Mouse (Mus musculus) ES-E14 (cell line): ENCODE data around the gene Nr2c1. TPM values are rescaled to one million over a fixed set of nuclear protein-coding genes. Genes with fewer than 3 reads are reported as not detected.

ENCODE experiments used
- DNase-seq: peaks from one replicate; pipeline ENCODE4 v3.0.0-alpha.2; 2013; ENCODE audit warnings: low read depth, low spot score
- H3K27ac ChIP-seq: 2 replicates; pipeline ENCODE4 v1.5.1; 2012; ENCODE audit warnings: low read depth, mild to moderate bottlenecking, low read length, moderate library complexity, mixed read lengths; ENCODE audit not compliant: poor library complexity, insufficient read depth, severe bottlenecking
- H3K36me3 ChIP-seq: 2 replicates; pipeline ENCODE4 v1.6.1; 2012; ENCODE audit warnings: mild to moderate bottlenecking, low read length, moderate library complexity, mixed read lengths; ENCODE audit not compliant: control insufficient read depth, poor library complexity, insufficient read depth, severe bottlenecking
- H3K4me1 ChIP-seq, 2 experiments: fragments of 150-350 bp in 1 of 2; sonication (generic) in 1 of 2; 2 replicates each; pipeline ENCODE4 v1.6.1; 2012; ENCODE audit warnings: low read length in 2 of 2, mild to moderate bottlenecking in 1 of 2, mixed read lengths in 1 of 2; ENCODE audit not compliant: control insufficient read depth in 2 of 2, insufficient read depth in 2 of 2, poor library complexity in 1 of 2
- H3K4me3 ChIP-seq, 2 experiments: fragments of 150-350 bp in 1 of 2; sonication (generic) in 1 of 2; 2 replicates each; pipeline ENCODE4 v1.5.1; 2012; ENCODE audit warnings: low read length in 2 of 2, low read depth in 1 of 2, mild to moderate bottlenecking in 1 of 2, mixed read lengths in 1 of 2; ENCODE audit not compliant: insufficient read depth in 1 of 2, poor library complexity in 1 of 2, severe bottlenecking in 1 of 2
- H3K9ac ChIP-seq: 2 replicates; pipeline ENCODE4 v1.6.1; 2012; ENCODE audit warnings: low read depth, mild to moderate bottlenecking, low read length, mixed read lengths; ENCODE audit not compliant: poor library complexity, insufficient read depth, severe bottlenecking
- H3K9me3 ChIP-seq: fragments of 150-350 bp; sonication (generic); 2 replicates; pipeline ENCODE4 v1.6.1; 2012; ENCODE audit warnings: low read depth, mild to moderate bottlenecking, low read length; ENCODE audit not compliant: control insufficient read depth, insufficient read depth
- CHD2 ChIP-seq: IDR thresholded peaks from 2 replicates; pipeline ENCODE4 v1.6.1; 2014; ENCODE audit warnings: mild to moderate bottlenecking, low read depth, low read length, inconsistent platforms
- HCFC1 ChIP-seq: IDR thresholded peaks from 2 replicates; pipeline ENCODE4 v1.6.1; 2012; ENCODE audit warnings: low read length, inconsistent platforms, borderline replicate concordance; ENCODE audit not compliant: insufficient read depth
- MAFK ChIP-seq: IDR thresholded peaks from 2 replicates; pipeline ENCODE4 v1.6.1; 2014; ENCODE audit warnings: mild to moderate bottlenecking, low read depth, low read length, inconsistent platforms; ENCODE audit not compliant: insufficient read depth
- ZC3H11A ChIP-seq: IDR thresholded peaks from 2 replicates; pipeline ENCODE4 v1.6.1; 2012; ENCODE audit warnings: low read depth, mild to moderate bottlenecking, inconsistent platforms, low read length, borderline replicate concordance
- ZNF384 ChIP-seq: IDR thresholded peaks from 2 replicates; pipeline ENCODE4 v1.6.1; 2012; ENCODE audit warnings: low read depth, low read length, inconsistent platforms
- in situ Hi-C, 2 experiments: fragments of 600-800 bp; cut with MboI; formaldehyde crosslinking; loops; one replicate each; pipeline ENCODE4 v1.15.1; 2025; ENCODE audit warnings: low sequenced_read_pairs in 2 of 2, inconsistent platforms in 1 of 2; ENCODE audit not compliant: unreplicated experiment in 2 of 2
- total RNA-seq: library from RNA; depleted of rRNA; stranded (reverse); fragments of 300-350 nt; gene quantifications from 2 replicates; pipeline ENCODE4 v1.2.3, GENCODE M21; 2012

Gene Nr2c1
- total RNA-seq, 1 experiment: 6.5 TPM

DNA sequence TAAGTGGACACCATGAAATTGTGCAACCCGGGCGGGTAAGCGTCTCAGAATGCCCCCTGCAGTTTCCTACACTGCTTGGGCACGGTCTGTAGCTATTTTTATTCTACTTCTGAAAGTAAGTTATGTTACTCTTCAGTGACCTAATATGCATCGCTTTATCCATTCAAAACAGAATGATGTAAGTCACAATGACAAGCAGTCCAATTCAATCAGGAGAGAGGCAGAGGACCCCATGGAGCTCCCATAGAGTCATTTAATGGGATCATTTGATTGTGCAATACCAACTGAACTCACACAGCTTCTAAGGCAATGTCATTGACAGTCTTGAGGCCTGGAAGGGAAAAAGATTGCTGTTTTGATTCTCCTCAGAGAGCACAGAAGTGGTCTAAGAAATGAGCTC is 24.2 kb upstream of the Nr2c1 start:
- H3K4me3 ChIP-seq: no peak overlapping the region
- no peak overlapping the region for H3K9ac ChIP-seq
- H3K9me3 ChIP-seq: no peaks in the 10 kb centered on the region
- no peak overlapping the region for H3K27ac ChIP-seq
- no peak for DNase-seq
- H3K4me1 ChIP-seq: no peaks in the 10 kb centered on the region
- no peaks in the 10 kb centered on the region for H3K36me3 ChIP-seq
- no peak for TF ChIP-seq CHD2
- TF ChIP-seq ZNF384: no peak
- no peak for TF ChIP-seq ZC3H11A
- no peak for TF ChIP-seq MAFK
- TF ChIP-seq HCFC1: no peak
- in situ Hi-C loops: no loop called here

DNA sequence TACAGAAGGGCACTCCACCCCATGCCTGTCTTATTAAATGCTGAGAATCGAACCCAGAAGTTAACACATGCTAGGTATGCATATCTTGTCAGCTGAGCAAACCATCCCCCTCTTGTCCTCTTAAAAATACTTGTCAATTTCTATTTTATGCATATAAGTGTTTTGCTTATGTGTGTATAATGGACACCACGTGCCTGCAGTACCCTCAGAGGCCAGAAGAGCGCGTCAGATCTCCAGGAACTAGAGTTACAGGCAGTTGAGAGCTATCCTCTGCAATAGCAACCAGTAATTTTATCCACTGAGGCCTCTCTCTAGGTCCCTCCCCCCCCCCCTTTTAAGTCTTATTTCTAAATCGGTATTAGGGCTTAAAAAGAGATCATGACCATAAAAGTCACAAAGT is 23.4 kb upstream of the Nr2c1 start:
- Histone ChIP-seq H3K4me1 (no peaks in the 10 kb centered on the region), H3K9ac (no peak overlapping the region), H3K4me3 (no peak overlapping the region), H3K36me3 (no peaks in the 10 kb centered on the region), H3K27ac (no peak overlapping the region), H3K9me3 (no peaks in the 10 kb centered on the region)
- no peak for TF ChIP-seq MAFK
- no peak for TF ChIP-seq ZC3H11A
- no peak for TF ChIP-seq ZNF384
- TF ChIP-seq HCFC1: no peak
- no peak for TF ChIP-seq CHD2
- DNase-seq: no peak
- in situ Hi-C loops: no loop called here

DNA sequence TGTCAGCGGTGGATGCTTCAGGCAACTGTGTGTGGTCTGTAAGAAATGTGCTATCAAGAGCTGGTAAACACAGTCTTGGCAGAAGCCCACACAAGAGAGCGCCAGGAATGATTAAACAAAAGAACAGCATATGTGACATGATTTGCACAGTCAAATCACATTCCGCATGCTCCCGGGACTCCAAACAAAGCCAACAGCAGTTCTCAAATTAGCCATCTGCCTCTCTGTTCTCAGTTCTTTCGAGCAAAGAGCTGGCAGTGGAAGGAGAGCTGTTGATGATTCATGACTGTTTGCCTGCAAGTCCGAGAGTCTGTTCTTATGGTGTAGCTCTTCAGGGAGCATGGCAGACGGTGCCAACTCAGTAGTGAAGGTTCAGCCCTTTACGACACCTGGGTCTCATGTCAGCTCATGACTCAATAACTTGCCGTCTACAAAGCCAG is 18.1 kb upstream of the Nr2c1 start:
- no peak for TF ChIP-seq CHD2
- no peak for TF ChIP-seq ZNF384
- TF ChIP-seq ZC3H11A: no peak
- no peak for TF ChIP-seq HCFC1
- no peak for TF ChIP-seq MAFK
- H3K36me3 ChIP-seq: no peaks in the 10 kb centered on the region
- H3K4me3 ChIP-seq: no peak overlapping the region
- in situ Hi-C loops: no loop called here
- DNase-seq: no peak
- no peak overlapping the region for H3K9ac ChIP-seq
- H3K27ac ChIP-seq: no peak overlapping the region
- no peaks in the 10 kb centered on the region for H3K4me1 ChIP-seq
- no peaks in the 10 kb centered on the region for H3K9me3 ChIP-seq

- Histone ChIP-seq H3K27ac (no peak overlapping the region), H3K4me3 (no peak overlapping the region), H3K4me1 (peaks cover 0 to 4% of the 10 kb centered on the region in 2 experiments; a peak in 1 of 4 replicates), H3K9ac (no peak overlapping the region), H3K9me3 (no peaks in the 10 kb centered on the region), H3K36me3 (no peaks in the 10 kb centered on the region)
- in situ Hi-C loops: no loop called here
- TF ChIP-seq HCFC1 (no peak), MAFK (no peak), CHD2 (no peak), ZNF384 (no peak), ZC3H11A (no peak)
- DNase-seq: no peak
These were observed 14.7 kb upstream of the Nr2c1 start for GRCm38 (mm10) chr10:94133081-94133480.

- DNase-seq: no peak
- TF ChIP-seq ZC3H11A (no peak), ZNF384 (no peak), HCFC1 (no peak), CHD2 (no peak), MAFK (no peak)
- peaks cover 0 to 4% of the 10 kb centered on the region in 2 experiments; a peak in 1 of 4 replicates for H3K4me1 ChIP-seq
- H3K9ac ChIP-seq: no peak overlapping the region
- in situ Hi-C loops: no loop called here
- H3K9me3 ChIP-seq: no peaks in the 10 kb centered on the region
- H3K36me3 ChIP-seq: no peaks in the 10 kb centered on the region
- H3K27ac ChIP-seq: no peak overlapping the region
- no peak overlapping the region for H3K4me3 ChIP-seq
These were observed 14.1 kb upstream of the Nr2c1 start for GRCm38 (mm10) chr10:94133674-94134073.
